Mouse (Mus musculus): Measurements from ENCODE around the gene Slc4a7. TPM values are rescaled to one million over a fixed set of nuclear protein-coding genes. Genes with fewer than 3 reads are reported as not detected.

Gene Slc4a7
- polyA plus RNA-seq (2015; fragmentation: Nextera tagmentation; extraction: Ambion mirVana) = 13.1 and 13.8 TPM in 2 replicates

GRCm38 (mm10) chr14:14701710-14702329, at the start of gene Slc4a7:
TSS of gene Slc4a7 (plus strand) at chr14:14702279.

DNA sequence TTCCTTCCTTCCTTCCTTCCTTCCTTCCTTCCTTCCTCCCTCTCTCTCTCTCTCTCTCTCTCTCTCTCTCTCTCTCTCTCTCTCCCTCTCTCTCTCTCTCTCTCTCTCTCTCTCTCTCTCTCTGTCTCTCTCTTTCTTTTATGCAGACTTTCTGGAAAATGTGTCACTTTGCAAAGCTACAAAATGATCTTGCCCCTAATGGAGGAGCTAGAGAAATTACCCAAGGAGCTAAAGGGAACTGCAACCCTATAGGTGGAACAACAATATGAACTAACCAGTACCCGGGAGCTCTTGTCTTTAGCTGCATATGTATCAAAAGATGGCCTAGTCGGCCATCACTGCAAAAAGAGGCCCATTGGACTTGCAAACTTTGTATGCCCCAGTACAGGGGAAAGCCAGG, 101.0 kb downstream of the Slc4a7 start, which contains the start of gene Nek10:
Gene Nek10, plus strand, starts transcription at position 301 of the 400 bp plus-strand sequence.

Other genes with a start within 250 kb of the Slc4a7 start
- 0.04 and 0.07 TPM in 2 replicates for gene Nek10, start 101.1 kb downstream of the Slc4a7 start, polyA plus RNA-seq (2015; fragmentation: Nextera tagmentation; extraction: Ambion mirVana)

All from urinary bladder, postnatal 0 days (tissue).